Mouse (Mus musculus): ENCODE data around the gene Tfap2a. TPM values are rescaled to one million over a fixed set of nuclear protein-coding genes. Genes with fewer than 3 reads are reported as not detected.
A peak's percentile ranks its signal among the peaks of the same experiment; 100 is the strongest.

The Tfap2a gene
- total and polyA plus RNA-seq, 3 experiments, result 0.87 to 12.3 (median 6.8) TPM

- peaks cover 16% of the 10 kb centered on the region for H3K4me1 ChIP-seq (ENCODE audit: insufficient read depth, low read depth, low read length)
- peak overlapping the region; percentile 71; the same call in 1 of the 2 replicates for H3K4me3 ChIP-seq (ENCODE audit: low read depth, low read length)
- TF ChIP-seq CTCF (IDR thresholded peaks at IDR 0.05; ENCODE audit: low read depth, low read length), result no peak
- no peak for TF ChIP-seq GATA1 (IDR thresholded peaks at IDR 0.05; ENCODE audit: borderline replicate concordance, low read length)
- TF ChIP-seq POLR2AphosphoS5 (IDR thresholded peaks at IDR 0.05; ENCODE audit: insufficient replicate concordance, low read depth, low read length), result no peak
- TF ChIP-seq TAL1 (conservative IDR thresholded peaks at IDR 0.05; ENCODE audit: low read depth, low read length), result no peak
- no peaks in the 10 kb centered on the region for H3K36me3 ChIP-seq (replicated peaks)
- no peak for DNase-seq (ENCODE audit: low spot score)
- H3K9me3 ChIP-seq (replicated peaks), result peaks cover 45% of the 10 kb centered on the region
- no peak for ATAC-seq (ENCODE audit: extremely low read depth, insufficient number of reproducible peaks, low FRiP score, poor library complexity, severe bottlenecking)
- peaks cover 78% of the 10 kb centered on the region for H3K27me3 ChIP-seq (ENCODE audit: insufficient read depth, low read length)
Observed at GRCm38 (mm10) chr13:40731179-40731841, 6.9 kb downstream of the Tfap2a start.

- 0 out of 2 replicates have a peak, but pooled peaks have one; percentile 11 for ATAC-seq (ENCODE audit: extremely low read depth, insufficient number of reproducible peaks, low FRiP score, poor library complexity, severe bottlenecking)
- H3K27me3 ChIP-seq (ENCODE audit: insufficient read depth, low read length), result peaks cover 73% of the 10 kb centered on the region
- no peaks in the 10 kb centered on the region for H3K36me3 ChIP-seq (replicated peaks)
- H3K4me3 ChIP-seq (ENCODE audit: low read depth, low read length), result peak overlapping the region; percentile 71
- peak; percentile 44 for DNase-seq (ENCODE audit: low spot score)
- H3K9me3 ChIP-seq (replicated peaks), result peaks cover 45% of the 10 kb centered on the region
- TF ChIP-seq TAL1 (conservative IDR thresholded peaks at IDR 0.05; ENCODE audit: low read depth, low read length) (no peak), CTCF (IDR thresholded peaks at IDR 0.05; ENCODE audit: low read depth, low read length) (no peak), GATA1 (IDR thresholded peaks at IDR 0.05; ENCODE audit: borderline replicate concordance, low read length) (no peak), GATA2 (IDR thresholded peaks at IDR 0.05; ENCODE audit: borderline replicate concordance, low read depth, low read length) (no peak), POLR2AphosphoS5 (IDR thresholded peaks at IDR 0.05; ENCODE audit: insufficient replicate concordance, low read depth, low read length) (no peak)
- H3K4me1 ChIP-seq (ENCODE audit: insufficient read depth, low read depth, low read length), result peaks cover 19% of the 10 kb centered on the region
Observed at GRCm38 (mm10) chr13:40730651-40731178, 7.5 kb downstream of the Tfap2a start.

DNA sequence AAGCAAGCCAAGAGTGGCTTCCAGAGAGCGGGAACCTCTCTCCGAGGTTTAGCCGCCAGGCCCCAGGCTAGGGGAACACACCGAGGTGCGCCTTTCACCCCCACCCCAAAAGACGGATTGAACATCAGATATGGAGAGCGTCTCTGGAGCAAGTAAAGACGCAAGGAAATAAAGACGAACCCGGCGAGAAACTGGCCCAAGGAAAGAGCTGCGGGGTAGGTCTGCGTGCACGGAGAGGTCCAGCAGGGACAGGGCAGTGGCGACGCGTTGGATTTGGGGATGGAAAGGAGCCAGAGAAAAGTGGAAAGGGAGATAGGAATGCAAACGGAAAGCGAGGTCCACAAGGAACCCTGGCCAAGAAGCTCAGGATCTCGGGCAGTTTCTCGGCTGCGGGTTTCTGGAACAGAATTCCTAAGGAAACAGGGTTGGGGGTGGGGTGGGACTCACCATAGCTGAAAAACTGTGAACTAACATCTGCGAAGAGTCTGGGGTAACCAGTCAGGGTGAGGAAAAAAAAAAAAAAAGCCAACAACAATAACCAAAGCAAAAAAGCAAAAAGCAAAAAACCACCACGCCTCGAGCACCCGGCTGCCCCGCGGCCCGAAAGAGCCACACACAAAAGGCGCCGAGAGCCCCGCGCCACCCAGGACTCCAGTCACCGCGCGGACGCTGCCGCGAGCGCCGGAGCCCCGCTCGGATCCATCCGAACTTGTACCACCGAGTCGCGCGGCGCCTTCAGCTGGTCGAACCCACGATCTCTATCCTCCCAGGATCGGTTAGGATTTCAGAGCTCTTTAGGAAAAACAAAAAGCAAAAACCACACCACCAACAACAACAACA, 8.4 kb downstream of the Tfap2a start:
- TF ChIP-seq GATA1 (IDR thresholded peaks at IDR 0.05; ENCODE audit: borderline replicate concordance, low read length) (no peak), CTCF (IDR thresholded peaks at IDR 0.05; ENCODE audit: low read depth, low read length) (no peak), GATA2 (IDR thresholded peaks at IDR 0.05; ENCODE audit: borderline replicate concordance, low read depth, low read length) (no peak), TAL1 (conservative IDR thresholded peaks at IDR 0.05; ENCODE audit: low read depth, low read length) (no peak), POLR2AphosphoS5 (IDR thresholded peaks at IDR 0.05; ENCODE audit: insufficient replicate concordance, low read depth, low read length) (no peak)
- peak overlapping the region; percentile 68; the same call in 1 of the 2 replicates for H3K4me3 ChIP-seq (ENCODE audit: low read depth, low read length)
- H3K4me1 ChIP-seq (ENCODE audit: insufficient read depth, low read depth, low read length), result peaks cover 22% of the 10 kb centered on the region
- peaks cover 68% of the 10 kb centered on the region for H3K27me3 ChIP-seq (ENCODE audit: insufficient read depth, low read length)
- H3K36me3 ChIP-seq (replicated peaks), result no peaks in the 10 kb centered on the region
- no peak for DNase-seq (ENCODE audit: low spot score)
- ATAC-seq (ENCODE audit: extremely low read depth, insufficient number of reproducible peaks, low FRiP score, poor library complexity, severe bottlenecking), result no peak
- H3K9me3 ChIP-seq (replicated peaks), result peaks cover 45% of the 10 kb centered on the region

DNA sequence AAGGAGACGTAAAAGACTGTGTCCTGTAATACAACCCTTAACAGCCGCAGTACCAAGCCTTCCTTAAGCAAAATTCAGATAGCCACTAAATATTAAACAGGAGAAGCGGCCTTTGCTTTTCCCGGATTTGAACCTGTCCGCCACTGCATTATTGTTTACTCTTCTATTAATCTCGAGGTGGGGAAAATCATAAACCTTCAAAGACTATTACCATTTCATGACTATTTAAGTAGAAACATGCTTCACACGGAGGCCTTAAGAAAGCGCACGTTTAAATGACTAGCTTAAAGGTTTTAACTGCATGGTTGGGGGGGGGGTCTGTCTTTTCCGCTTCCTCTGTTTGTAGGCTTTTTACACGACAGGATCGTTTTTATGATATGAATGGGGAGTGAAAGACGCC, 9.1 kb downstream of the Tfap2a start:
- no peaks in the 10 kb centered on the region for H3K36me3 ChIP-seq (replicated peaks)
- TF ChIP-seq POLR2AphosphoS5 (IDR thresholded peaks at IDR 0.05; ENCODE audit: insufficient replicate concordance, low read depth, low read length), result no peak
- no peak for TF ChIP-seq CTCF (IDR thresholded peaks at IDR 0.05; ENCODE audit: low read depth, low read length)
- no peak for TF ChIP-seq TAL1 (conservative IDR thresholded peaks at IDR 0.05; ENCODE audit: low read depth, low read length)
- no peak for TF ChIP-seq GATA2 (IDR thresholded peaks at IDR 0.05; ENCODE audit: borderline replicate concordance, low read depth, low read length)
- no peak for TF ChIP-seq GATA1 (IDR thresholded peaks at IDR 0.05; ENCODE audit: borderline replicate concordance, low read length)
- peaks cover 60% of the 10 kb centered on the region for H3K27me3 ChIP-seq (ENCODE audit: insufficient read depth, low read length)
- H3K4me3 ChIP-seq (ENCODE audit: low read depth, low read length), result no peak overlapping the region
- peaks cover 25% of the 10 kb centered on the region for H3K4me1 ChIP-seq (ENCODE audit: insufficient read depth, low read depth, low read length)
- ATAC-seq (ENCODE audit: extremely low read depth, insufficient number of reproducible peaks, low FRiP score, poor library complexity, severe bottlenecking), result no peak
- no peak for DNase-seq (ENCODE audit: low spot score)
- H3K9me3 ChIP-seq (replicated peaks), result peaks cover 41% of the 10 kb centered on the region

DNA sequence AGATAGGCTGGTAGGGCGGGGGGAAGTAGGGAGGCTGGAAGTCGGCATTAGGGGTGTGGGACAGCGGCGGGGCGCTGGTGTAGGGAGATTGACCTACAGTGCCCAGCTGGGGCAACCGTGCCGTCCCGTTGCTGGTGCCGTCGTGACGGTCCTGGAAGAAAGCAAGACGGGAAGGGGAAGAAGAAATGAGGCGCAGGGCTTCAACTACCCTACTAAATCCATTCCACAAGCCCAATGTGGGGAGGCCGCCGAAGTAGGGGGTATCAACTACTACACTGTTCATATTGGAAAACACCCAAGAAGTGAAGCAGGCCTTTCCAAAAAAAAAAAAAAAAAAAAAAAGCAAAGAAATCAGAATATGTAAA, 9.6 kb downstream of the Tfap2a start:
- H3K4me3 ChIP-seq (ENCODE audit: low read depth, low read length), result no peak overlapping the region; the same call in 1 of the 2 replicates
- peaks cover 56% of the 10 kb centered on the region for H3K27me3 ChIP-seq (ENCODE audit: insufficient read depth, low read length)
- no peak for TF ChIP-seq TAL1 (conservative IDR thresholded peaks at IDR 0.05; ENCODE audit: low read depth, low read length)
- no peak for TF ChIP-seq GATA1 (IDR thresholded peaks at IDR 0.05; ENCODE audit: borderline replicate concordance, low read length)
- TF ChIP-seq CTCF (IDR thresholded peaks at IDR 0.05; ENCODE audit: low read depth, low read length), result no peak
- TF ChIP-seq POLR2AphosphoS5 (IDR thresholded peaks at IDR 0.05; ENCODE audit: insufficient replicate concordance, low read depth, low read length), result no peak
- no peak for TF ChIP-seq GATA2 (IDR thresholded peaks at IDR 0.05; ENCODE audit: borderline replicate concordance, low read depth, low read length)
- no peak for ATAC-seq (ENCODE audit: extremely low read depth, insufficient number of reproducible peaks, low FRiP score, poor library complexity, severe bottlenecking)
- no peak for DNase-seq (ENCODE audit: low spot score)
- H3K9me3 ChIP-seq (replicated peaks), result peaks cover 36% of the 10 kb centered on the region
- H3K4me1 ChIP-seq (ENCODE audit: insufficient read depth, low read depth, low read length), result peaks cover 28% of the 10 kb centered on the region
- no peaks in the 10 kb centered on the region for H3K36me3 ChIP-seq (replicated peaks)
